ENCODE assay signal across 9 mouse cellular contexts in the genomic region with DNA sequence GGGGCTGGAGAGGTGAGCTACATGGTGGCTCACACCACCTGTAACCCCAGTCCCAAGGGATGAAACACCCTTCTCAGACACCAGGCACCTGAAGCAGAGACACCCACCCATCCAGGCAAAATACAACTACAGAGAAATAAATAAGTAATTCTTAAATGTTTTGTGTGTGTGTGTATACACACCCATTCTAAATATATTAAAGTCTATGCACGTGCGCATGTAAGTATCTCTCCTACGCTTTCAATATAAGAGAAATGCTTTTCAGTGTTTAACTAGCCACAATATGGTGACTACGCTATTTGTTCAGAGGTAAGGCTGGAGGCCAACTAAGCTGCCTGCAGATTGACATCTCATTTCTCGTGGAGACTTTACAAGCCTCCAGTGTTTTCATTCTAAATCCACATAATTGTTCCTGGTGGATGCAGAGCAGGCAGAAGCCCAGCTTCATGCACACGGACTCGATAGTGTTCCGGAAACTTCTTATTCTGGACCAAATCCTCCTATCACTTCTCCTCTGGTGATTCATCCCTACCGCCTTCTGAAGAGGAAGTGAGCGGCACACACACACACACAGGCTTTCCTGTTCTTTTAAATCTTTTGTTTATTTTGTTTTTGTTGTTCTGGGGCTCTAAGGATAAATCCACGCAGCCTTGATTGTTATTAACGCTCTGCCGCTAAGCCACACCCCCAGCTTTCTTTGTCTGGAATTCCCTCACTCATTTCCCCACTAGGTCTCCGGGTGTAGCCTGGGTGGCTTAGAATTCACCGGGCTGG. TPM values are rescaled to one million over a fixed set of nuclear protein-coding genes. Genes with fewer than 3 reads are reported as not detected.
DNase-seq lines count a peak whose midpoint lies in the region; ATAC-seq and TF ChIP-seq lines count a peak whose summit lies in the region.
"Had no signal": no experiment of that assay in that cellular context is flagged by ENCODE, and none has a peak within 500 bp of the region (broad histone marks: within the 10 kb centered on the region; RNA-seq: fewer than 3 reads in every experiment).

No protein-coding gene starts in this region.

- H3K9ac ChIP-seq in liver, embryonic 14.5 days (replicated peaks): peak overlapping the region; percentile 21; the same call in 1 of the 2 replicates

- TF ChIP-seq EP300 in liver, embryonic 14.5 days (IDR thresholded peaks at IDR 0.05; ENCODE audit: low read depth): no peak

- peak overlapping the region; percentile 41; the same call in 1 of the 2 replicates for H3K27ac ChIP-seq in gastrocnemius, adult 2 months
- H3K27ac ChIP-seq in forebrain, embryonic 10.5 days: peak overlapping the region; percentile 58; the same call in 1 of the 2 replicates
- no peak overlapping the region for H3K27ac ChIP-seq in liver, embryonic 14.5 days

- H3K36me3 ChIP-seq in forebrain, embryonic 10.5 days (replicated peaks): no peaks in the 10 kb centered on the region
- no peaks in the 10 kb centered on the region for H3K36me3 ChIP-seq in liver, embryonic 14.5 days (replicated peaks; ENCODE audit: control insufficient read depth, insufficient read depth, low read depth)

- H3K4me2 ChIP-seq in liver, embryonic 14.5 days (ENCODE audit: low read depth): peak overlapping the region; percentile 49

- DNase-seq in gastrocnemius, adult 2 months: no peak
- no peak for DNase-seq in gastrocnemius, adult 8-10 months (ENCODE audit: low spot score in 2 of 2)
- DNase-seq in 416B (ENCODE audit: low read depth): peak; percentile 82
- no peak for DNase-seq in forebrain, embryonic 10.5 days (ENCODE audit: extremely low spot score, low spot score)
- no peak for DNase-seq in liver, embryonic 14.5 days (ENCODE audit: low read depth in 3 of 3, low spot score in 3 of 3)
- DNase-seq in testis, postnatal 14 days (ENCODE audit: low spot score): no peak
- DNase-seq in urinary bladder, postnatal 10 days (ENCODE audit: low spot score): no peak
- no peak for DNase-seq in cerebellum, adult 9-10 months
- DNase-seq: thymus, adult 18-20 months had no signal

- H3K4me1 ChIP-seq in forebrain, embryonic 10.5 days: peaks cover 30% of the 10 kb centered on the region
- peaks cover 27 to 44% of the 10 kb centered on the region in 2 experiments for H3K4me1 ChIP-seq in liver, embryonic 14.5 days (replicated peaks; ENCODE audit: control insufficient read depth in 2 of 2, insufficient read depth in 2 of 2, low read length in 1 of 2)

- WGBS in forebrain, embryonic 10.5 days: 56% methylated on average over 15 of the region's 15 CpGs
- WGBS in liver, embryonic 14.5 days (ENCODE audit: insufficient replicate concordance): 30% methylated on average over 15 of the region's 15 CpGs

- no peak for ATAC-seq in liver, embryonic 14.5 days (ENCODE audit: insufficient read depth)

- peak overlapping the region; percentile 36 for H3K4me3 ChIP-seq in gastrocnemius, adult 2 months
- H3K4me3 ChIP-seq in forebrain, embryonic 10.5 days: no peak overlapping the region
- H3K4me3 ChIP-seq in liver, embryonic 14.5 days (ENCODE audit: insufficient read depth in 1 of 2, low read depth in 2 of 2, low read length in 2 of 2): no peak overlapping the region

- no peak for TF ChIP-seq CTCF in gastrocnemius, adult 2 months (IDR thresholded peaks at IDR 0.05)
- no peak for TF ChIP-seq CTCF in liver, embryonic 14.5 days (IDR thresholded peaks at IDR 0.05; ENCODE audit: low read depth)

- no peaks in the 10 kb centered on the region for H3K9me3 ChIP-seq in forebrain, embryonic 10.5 days
- H3K9me3 ChIP-seq in liver, embryonic 14.5 days (ENCODE audit: control insufficient read depth, low read length): no peaks in the 10 kb centered on the region

- peaks cover 7% of the 10 kb centered on the region for H3K27me3 ChIP-seq in forebrain, embryonic 10.5 days (ENCODE audit: poor library complexity, severe bottlenecking)
- H3K27me3 ChIP-seq in liver, embryonic 14.5 days (ENCODE audit: control insufficient read depth, insufficient read depth, low read length): no peaks in the 10 kb centered on the region

- intact Hi-C loops in gastrocnemius, adult 2 months (cut with DNase I): no loop called here

RNA-seq across cellular contexts. Expression of gene Zfp217, which starts 12.1 kb away (rescaled TPM):
- 1 to 10 TPM; 5.6 to 8.1 TPM for total RNA-seq in gastrocnemius, adult 2 months (2021)
- total RNA-seq in gastrocnemius, adult 8-10 months (2022): 1 to 10 TPM; 5.9 to 7.5 (median 6.7) TPM
- polyA plus RNA-seq in forebrain, embryonic 10.5 days (2016; fragmentation: Nextera tagmentation; extraction: Ambion mirVana): 3.4 and 4.1 TPM in 2 replicates
- 4.2 and 4.8 TPM in 2 replicates for polyA plus RNA-seq in liver, embryonic 14.5 days (2012; rRNA removed)
- polyA plus RNA-seq in liver, embryonic 14.5 days (2014; fragmentation: Nextera tagmentation; extraction: Ambion mirVana): 2.3 and 3.5 TPM in 2 replicates
